In genomic region chr17:49066748-49067147, GRCm38 (mm10) we compare ENCODE assay signal across 17 mouse cellular contexts.
DNase-seq lines count a peak whose midpoint lies in the region; ATAC-seq and TF ChIP-seq lines count a peak whose summit lies in the region.
"Had no signal": no experiment of that assay in that cellular context is flagged by ENCODE, and none has a peak within 500 bp of the region (broad histone marks: within the 10 kb centered on the region; RNA-seq: fewer than 3 reads in every experiment).

No protein-coding gene starts in this region.

- H3K36me3 ChIP-seq in kidney, postnatal 0 days (ENCODE audit: insufficient read depth, low read length): no peaks in the 10 kb centered on the region
- H3K36me3 ChIP-seq in midbrain, postnatal 0 days (ENCODE audit: insufficient read depth, low read length): peaks cover 6% of the 10 kb centered on the region; the same call in 1 of the 2 replicates
- no peaks in the 10 kb centered on the region for H3K36me3 ChIP-seq in midbrain, embryonic 10.5 days
- H3K36me3 ChIP-seq in stomach, postnatal 0 days (ENCODE audit: control insufficient read depth, insufficient read depth, low read length): no peaks in the 10 kb centered on the region
- H3K36me3 ChIP-seq: embryonic facial prominence, embryonic 12.5 days; forebrain, embryonic 12.5 days; heart, embryonic 12.5 days; hindbrain, embryonic 10.5 days; neural tube, embryonic 12.5 days had no signal

- no peak overlapping the region for H3K27ac ChIP-seq in kidney, postnatal 0 days
- no peak overlapping the region for H3K27ac ChIP-seq in midbrain, postnatal 0 days (ENCODE audit: low read depth, low read length)
- no peak overlapping the region for H3K27ac ChIP-seq in midbrain, embryonic 10.5 days (replicated peaks)
- no peak overlapping the region for H3K27ac ChIP-seq in bone marrow macrophage, adult 2 months (ENCODE audit: insufficient read depth, low read depth, low read length)
- no peak overlapping the region for H3K27ac ChIP-seq in stomach, postnatal 0 days (replicated peaks)
- H3K27ac ChIP-seq: embryonic facial prominence, embryonic 12.5 days; forebrain, embryonic 12.5 days; hindbrain, embryonic 10.5 days; neural tube, embryonic 12.5 days had no signal

- H3K9me3 ChIP-seq in kidney, postnatal 0 days (replicated peaks; ENCODE audit: low read length): no peaks in the 10 kb centered on the region
- H3K9me3 ChIP-seq in midbrain, postnatal 0 days (ENCODE audit: low read length): no peaks in the 10 kb centered on the region
- H3K9me3 ChIP-seq in midbrain, embryonic 10.5 days (replicated peaks): no peaks in the 10 kb centered on the region
- no peaks in the 10 kb centered on the region for H3K9me3 ChIP-seq in stomach, postnatal 0 days (ENCODE audit: control insufficient read depth, low read length)
- H3K9me3 ChIP-seq: embryonic facial prominence, embryonic 12.5 days; forebrain, embryonic 12.5 days; heart, embryonic 12.5 days; hindbrain, embryonic 10.5 days; neural tube, embryonic 12.5 days had no signal

- TF ChIP-seq CTCF in kidney, postnatal 0 days (IDR thresholded peaks at IDR 0.05; ENCODE audit: low read depth): peak; percentile 41; the same call in 1 of the 2 replicates
- no peak; the same call in 1 of the 2 replicates for TF ChIP-seq CTCF in midbrain, postnatal 0 days (IDR thresholded peaks at IDR 0.05)
- peak; percentile 58 for TF ChIP-seq CTCF in bone marrow macrophage, adult 2 months (IDR thresholded peaks at IDR 0.05; ENCODE audit: low read depth, low read length)
- peak; percentile 37 for TF ChIP-seq CTCF in stomach, postnatal 0 days (IDR thresholded peaks at IDR 0.05; ENCODE audit: low read depth)

- 74% methylated on average over 6 of the region's 6 CpGs for WGBS in kidney, postnatal 0 days
- 64% methylated on average over 6 of the region's 6 CpGs for WGBS in midbrain, postnatal 0 days
- 60% methylated on average over 6 of the region's 6 CpGs for WGBS in midbrain, embryonic 10.5 days
- WGBS in stomach, postnatal 0 days: 72% methylated on average over 6 of the region's 6 CpGs

- no peaks in the 10 kb centered on the region for H3K27me3 ChIP-seq in kidney, postnatal 0 days (ENCODE audit: insufficient read depth, low read length)
- H3K27me3 ChIP-seq in midbrain, postnatal 0 days (ENCODE audit: insufficient read depth, low read length): no peaks in the 10 kb centered on the region
- no peaks in the 10 kb centered on the region for H3K27me3 ChIP-seq in midbrain, embryonic 10.5 days (ENCODE audit: low read depth, poor library complexity, severe bottlenecking)
- H3K27me3 ChIP-seq in stomach, postnatal 0 days (ENCODE audit: control insufficient read depth, insufficient read depth, low read length): no peaks in the 10 kb centered on the region
- H3K27me3 ChIP-seq: embryonic facial prominence, embryonic 12.5 days; forebrain, embryonic 12.5 days; neural tube, embryonic 12.5 days had no signal

- H3K4me2 ChIP-seq in kidney, postnatal 0 days (ENCODE audit: low read length): no peak overlapping the region
- no peak overlapping the region for H3K4me2 ChIP-seq in midbrain, postnatal 0 days (ENCODE audit: low read depth, low read length, poor library complexity, severe bottlenecking)
- H3K4me2 ChIP-seq in stomach, postnatal 0 days (replicated peaks; ENCODE audit: low read depth): no peak overlapping the region
- H3K4me2 ChIP-seq: embryonic facial prominence, embryonic 12.5 days; forebrain, embryonic 12.5 days; heart, embryonic 12.5 days; neural tube, embryonic 12.5 days had no signal

- TF ChIP-seq POLR2A in bone marrow macrophage, adult 2 months (IDR thresholded peaks at IDR 0.05; ENCODE audit: borderline replicate concordance, low read depth, low read length): no peak

- no peak overlapping the region for H3K9ac ChIP-seq in kidney, postnatal 0 days (ENCODE audit: low read depth, low read length)
- H3K9ac ChIP-seq in midbrain, postnatal 0 days (replicated peaks; ENCODE audit: low read length, poor library complexity, severe bottlenecking): no peak overlapping the region
- H3K9ac ChIP-seq in stomach, postnatal 0 days (ENCODE audit: low read length): no peak overlapping the region
- H3K9ac ChIP-seq: embryonic facial prominence, embryonic 12.5 days; forebrain, embryonic 12.5 days; heart, embryonic 12.5 days; neural tube, embryonic 12.5 days had no signal

- no peak for ATAC-seq in kidney, postnatal 0 days (replicated peaks; ENCODE audit: low FRiP score, low read depth)
- ATAC-seq in midbrain, postnatal 0 days (ENCODE audit: low FRiP score): no peak
- no peak for ATAC-seq in stomach, postnatal 0 days (ENCODE audit: low FRiP score, low TSS enrichment)

- TF ChIP-seq EP300 in stomach, postnatal 0 days (optimal IDR thresholded peaks at IDR 0.05): no peak

- no peak for DNase-seq in kidney, postnatal 0 days (ENCODE audit: low spot score)
- no peak for DNase-seq in kidney, adult 18-20 months
- peak; percentile 28 for DNase-seq in midbrain, postnatal 0 days (ENCODE audit: low spot score)
- DNase-seq in midbrain, embryonic 10.5 days (ENCODE audit: low spot score): no peak
- DNase-seq in stomach, postnatal 0 days (ENCODE audit: low spot score): no peak
- no peak for DNase-seq in kidney, postnatal 36 days
- DNase-seq: cerebellum, adult 2 months; gastrocnemius, postnatal 25 days; kidney, adult 8-10 months; lung, postnatal 10 days; midbrain, embryonic 14.5 days had no signal

- no peak overlapping the region for H3K4me3 ChIP-seq in kidney, postnatal 0 days (replicated peaks; ENCODE audit: low read depth, low read length)
- no peak overlapping the region for H3K4me3 ChIP-seq in midbrain, postnatal 0 days (ENCODE audit: low read depth, low read length)
- no peak overlapping the region for H3K4me3 ChIP-seq in midbrain, embryonic 10.5 days
- H3K4me3 ChIP-seq in bone marrow macrophage, adult 2 months (ENCODE audit: insufficient read depth, low read length): no peak overlapping the region
- no peak overlapping the region for H3K4me3 ChIP-seq in stomach, postnatal 0 days (ENCODE audit: low read depth, low read length)
- H3K4me3 ChIP-seq: embryonic facial prominence, embryonic 12.5 days; forebrain, embryonic 12.5 days; heart, embryonic 12.5 days; hindbrain, embryonic 10.5 days; neural tube, embryonic 12.5 days had no signal

- peaks cover 6% of the 10 kb centered on the region; the same call in 1 of the 2 replicates for H3K4me1 ChIP-seq in kidney, postnatal 0 days (replicated peaks; ENCODE audit: insufficient read depth, low read length)
- H3K4me1 ChIP-seq in midbrain, postnatal 0 days (ENCODE audit: insufficient read depth, low read length): peaks cover 7% of the 10 kb centered on the region
- peaks cover 15% of the 10 kb centered on the region for H3K4me1 ChIP-seq in midbrain, embryonic 10.5 days
- H3K4me1 ChIP-seq in bone marrow macrophage, adult 2 months (ENCODE audit: control insufficient read depth, insufficient read depth, low read length): no peaks in the 10 kb centered on the region
- H3K4me1 ChIP-seq in stomach, postnatal 0 days (replicated peaks; ENCODE audit: control insufficient read depth, insufficient read depth): no peaks in the 10 kb centered on the region
- H3K4me1 ChIP-seq: embryonic facial prominence, embryonic 12.5 days; heart, embryonic 12.5 days had no signal
